Mouse (Mus musculus) cerebellum, adult 2 months (tissue): ENCODE data around the gene Prss38.

Experiments used
- CTCF ChIP-seq: fragments of 200-500 bp; IDR thresholded peaks from 2 replicates; pipeline ENCODE4 v1.5.1; 2011; ENCODE audit warnings: low read depth, mild to moderate bottlenecking, control low read depth, low read length, moderate library complexity, borderline replicate concordance; ENCODE audit not compliant: insufficient read depth
- POLR2A ChIP-seq: fragments of 200-500 bp; IDR thresholded peaks from 2 replicates; pipeline ENCODE4 v1.6.1; 2011; ENCODE audit warnings: low read length, control low read depth, borderline replicate concordance; ENCODE audit not compliant: insufficient read depth

GRCm38 (mm10) chr11:59393591-59393990 lies 18.1 kb upstream of the Prss38 start:
- no peak for TF ChIP-seq CTCF
- TF ChIP-seq POLR2A = no peak
